34 mouse cellular contexts compared by ENCODE assay signal in genomic region chr15:101418950-101419349, GRCm38 (mm10). TPM values are rescaled to one million over a fixed set of nuclear protein-coding genes. Genes with fewer than 3 reads are reported as not detected.
DNase-seq lines count a peak whose midpoint lies in the region; ATAC-seq and TF ChIP-seq lines count a peak whose summit lies in the region.
"Had no signal": no experiment of that assay in that cellular context is flagged by ENCODE, and none has a peak within 500 bp of the region (broad histone marks: within the 10 kb centered on the region; RNA-seq: fewer than 3 reads in every experiment).

No protein-coding gene starts in this region.

- H3K36me3 ChIP-seq in heart, postnatal 0 days (replicated peaks; ENCODE audit: control insufficient read depth, insufficient read depth, low read length), result no peaks in the 10 kb centered on the region
- no peaks in the 10 kb centered on the region for H3K36me3 ChIP-seq in CH12.LX (replicated peaks in 1 of 2; ENCODE audit: control insufficient read depth in 1 of 2, insufficient read depth in 1 of 2, low read length in 1 of 2)
- H3K36me3 ChIP-seq: embryonic facial prominence, embryonic 15.5 days; heart, embryonic 13.5 days; hindbrain, embryonic 15.5 days; liver, embryonic 15.5 days; neural tube, embryonic 13.5 days had no signal

- H3K4me2 ChIP-seq in heart, postnatal 0 days (ENCODE audit: low read depth, low read length), result no peak overlapping the region
- H3K4me2 ChIP-seq in CH12.LX (ENCODE audit: insufficient read depth, low read depth, poor library complexity, severe bottlenecking), result no peak overlapping the region
- H3K4me2 ChIP-seq: embryonic facial prominence, embryonic 15.5 days; heart, embryonic 13.5 days; hindbrain, embryonic 15.5 days; liver, embryonic 15.5 days; lung, embryonic 15.5 days; neural tube, embryonic 13.5 days had no signal

- H3K79me2 ChIP-seq in CH12.LX (replicated peaks; ENCODE audit: control insufficient read depth, extremely low read depth, insufficient read depth, poor library complexity, severe bottlenecking), result no peaks in the 10 kb centered on the region

- in situ Hi-C loops in CH12.LX (cut with MboI; ENCODE audit: low pct_ligation_motif_present, low pct_unique_long_range_greater_than_20kb, low sequenced_read_pairs), result no loop called here

- WGBS in heart, postnatal 0 days, result 72% methylated on average over 4 of the region's 4 CpGs

- no peak for TF ChIP-seq EP300 in heart, postnatal 0 days (IDR thresholded peaks at IDR 0.05; ENCODE audit: low read depth)
- TF ChIP-seq EP300 in CH12.LX (IDR thresholded peaks at IDR 0.05; ENCODE audit: low read length), result peak; percentile 81

- intact Hi-C loops in heart, postnatal 25 days (cut with DNase I), result no loop called here

- no peaks in the 10 kb centered on the region for H3K9me3 ChIP-seq in heart, postnatal 0 days (replicated peaks; ENCODE audit: control insufficient read depth, low read length)
- H3K9me3 ChIP-seq in CH12.LX (replicated peaks; ENCODE audit: low read length), result no peaks in the 10 kb centered on the region
- H3K9me3 ChIP-seq: embryonic facial prominence, embryonic 15.5 days; heart, embryonic 13.5 days; hindbrain, embryonic 15.5 days; liver, embryonic 15.5 days; lung, embryonic 15.5 days; neural tube, embryonic 13.5 days had no signal

- H3K4me1 ChIP-seq in heart, postnatal 0 days (ENCODE audit: control insufficient read depth, insufficient read depth), result no peaks in the 10 kb centered on the region
- peaks cover 25 to 45% of the 10 kb centered on the region in 2 experiments for H3K4me1 ChIP-seq in CH12.LX (ENCODE audit: control insufficient read depth in 1 of 2, insufficient read depth in 2 of 2)
- H3K4me1 ChIP-seq: heart, embryonic 13.5 days; liver, embryonic 15.5 days; neural tube, embryonic 13.5 days had no signal

- TF ChIP-seq POLR2A in CH12.LX (IDR thresholded peaks at IDR 0.05; ENCODE audit: low read depth, low read length), result no peak
- TF ChIP-seq POLR2A in brain, embryonic 14.5 days (IDR thresholded peaks at IDR 0.05; ENCODE audit: borderline replicate concordance, extremely low read depth, insufficient read depth, insufficient read length, poor library complexity, severe bottlenecking), result no peak

- H3K4me3 ChIP-seq in heart, postnatal 0 days (ENCODE audit: low read depth, low read length), result no peak overlapping the region
- H3K4me3 ChIP-seq in CH12.LX (replicated peaks in 1 of 3; ENCODE audit: low read depth in 2 of 3, low read length in 2 of 3, poor library complexity in 1 of 3), result no peak overlapping the region
- H3K4me3 ChIP-seq: embryonic facial prominence, embryonic 15.5 days; heart, embryonic 13.5 days; hindbrain, embryonic 15.5 days; liver, embryonic 15.5 days; lung, embryonic 15.5 days; myocyte; neural tube, embryonic 13.5 days had no signal

- H3K27ac ChIP-seq in heart, postnatal 0 days (ENCODE audit: low read depth), result no peak overlapping the region
- no peak overlapping the region for H3K27ac ChIP-seq in CH12.LX (ENCODE audit: insufficient read depth, low read depth)
- H3K27ac ChIP-seq: embryonic facial prominence, embryonic 15.5 days; heart, embryonic 13.5 days; hindbrain, embryonic 15.5 days; liver, embryonic 15.5 days; lung, embryonic 15.5 days; neural tube, embryonic 13.5 days had no signal

- no peak overlapping the region for H3K9ac ChIP-seq in heart, postnatal 0 days (replicated peaks; ENCODE audit: low read depth, low read length)
- no peak overlapping the region for H3K9ac ChIP-seq in CH12.LX (ENCODE audit: insufficient read depth, low read depth)
- H3K9ac ChIP-seq: embryonic facial prominence, embryonic 15.5 days; heart, embryonic 13.5 days; hindbrain, embryonic 15.5 days; liver, embryonic 15.5 days; lung, embryonic 15.5 days; neural tube, embryonic 13.5 days had no signal

- no peak for TF ChIP-seq RAD21 in CH12.LX (IDR thresholded peaks at IDR 0.05; ENCODE audit: low read depth, low read length)

- ATAC-seq in heart, postnatal 0 days (ENCODE audit: insufficient read depth, low read depth), result no peak
- ATAC-seq: intestine, embryonic 16.5 days had no signal

- no peaks in the 10 kb centered on the region for H3K27me3 ChIP-seq in heart, postnatal 0 days (ENCODE audit: control insufficient read depth, insufficient read depth, low read length)
- peaks cover 13% of the 10 kb centered on the region for H3K27me3 ChIP-seq in CH12.LX (replicated peaks)
- H3K27me3 ChIP-seq: hindbrain, embryonic 15.5 days; liver, embryonic 15.5 days; lung, embryonic 15.5 days had no signal

- peak; percentile 46 for DNase-seq in heart, postnatal 0 days (ENCODE audit: low spot score)
- no peak for DNase-seq in heart, postnatal 25 days (ENCODE audit: low spot score)
- peak; percentile 15 for DNase-seq in layer of hippocampus, adult 9-11 months
- no peak for DNase-seq in layer of hippocampus, adult 9-10 months (ENCODE audit: low spot score)
- DNase-seq in CH12.LX (ENCODE audit: extremely low read depth), result peak; percentile 60
- peak; percentile 35 for DNase-seq in brain, embryonic 14.5 days (ENCODE audit: low read depth)
- no peak for DNase-seq in thymus, postnatal 10 days (ENCODE audit: low spot score in 2 of 2)
- DNase-seq: adrenal gland, postnatal 10 days; cerebellum, adult 8-10 months; cerebellum, postnatal 36 days; embryo, embryonic 11 days; gastrocnemius, postnatal 10 days; heart, adult 11 months; kidney, postnatal 25 days; liver; lung, postnatal 36 days; midbrain, embryonic 14.5 days; retina, postnatal 1 day; right cerebral cortex, postnatal 25 days; thymus, postnatal 4 days had no signal

- dilution Hi-C loops in CH12.LX (cut with MboI; ENCODE audit: extremely low pct_ligation_motif_present, extremely low pct_unique_long_range_greater_than_20kb, low sequenced_read_pairs), result no loop called here

- no peak for TF ChIP-seq CTCF in heart, postnatal 0 days (IDR thresholded peaks at IDR 0.05; ENCODE audit: low read depth)
- no peak for TF ChIP-seq CTCF in CH12.LX (conservative IDR thresholded peaks at IDR 0.05 in 1 of 2, IDR thresholded peaks at IDR 0.05 in 1 of 2; ENCODE audit: low read depth in 2 of 2, low read length in 2 of 2)
- no peak for TF ChIP-seq CTCF in brain, embryonic 14.5 days (IDR thresholded peaks at IDR 0.05; ENCODE audit: borderline replicate concordance, extremely low read depth, insufficient read depth, insufficient read length)

TF ChIP-seq in CH12.LX, 34 proteins besides CTCF, POLR2A, EP300 and RAD21 (continues in another document):
- TF ChIP-seq ELF1 (IDR thresholded peaks at IDR 0.05; ENCODE audit: low read depth, low read length), result no peak
- no peak for TF ChIP-seq UBTF (IDR thresholded peaks at IDR 0.05; ENCODE audit: low read depth, low read length)
- peak; percentile 47 for TF ChIP-seq USF2 (conservative IDR thresholded peaks at IDR 0.05; ENCODE audit: low read depth, low read length)
- TF ChIP-seq ZC3H11A (IDR thresholded peaks at IDR 0.05; ENCODE audit: low read depth, low read length), result no peak
- TF ChIP-seq PAX5 (IDR thresholded peaks at IDR 0.05; ENCODE audit: low read length), result no peak
- no peak for TF ChIP-seq ZMIZ1 (IDR thresholded peaks at IDR 0.05; ENCODE audit: low read depth, low read length)
- TF ChIP-seq MAX (IDR thresholded peaks at IDR 0.05; ENCODE audit: low read length), result peak; percentile 83
- TF ChIP-seq RCOR1 (conservative IDR thresholded peaks at IDR 0.05; ENCODE audit: low read depth, low read length), result no peak
- TF ChIP-seq CHD2 (IDR thresholded peaks at IDR 0.05; ENCODE audit: low read length), result no peak
- TF ChIP-seq POLR2AphosphoS2 (IDR thresholded peaks at IDR 0.05; ENCODE audit: low read depth, low read length), result no peak
- TF ChIP-seq SMC3 (IDR thresholded peaks at IDR 0.05; ENCODE audit: low read depth, low read length), result no peak

RNA-seq across cellular contexts. Expression of gene Krt7, which starts 8.1 kb away (rescaled TPM):
- 6.6 and 24.8 TPM in 2 replicates for total RNA-seq in heart, postnatal 0 days (2014; rRNA removed; ENCODE audit: low replicate concordance)
- 10.2 and 10.4 TPM in 2 replicates for polyA plus RNA-seq in heart, postnatal 0 days (2015; fragmentation: Nextera tagmentation; extraction: Ambion mirVana)
- total RNA-seq in heart, postnatal 25 days (2021), result 1 to 10 TPM; 4.2 to 5.9 TPM
- total RNA-seq in CH12.LX (2012; rRNA removed), result 0.55 TPM in 2 replicates
- 0.46 and 0.81 TPM in 2 replicates for total RNA-seq in CH12.LX (2014; rRNA removed)
- 2.5 and 4.1 TPM in 2 replicates for polyA plus RNA-seq in CH12.LX (2012; ENCODE audit: insufficient read length, low read depth)
- 1.4 and 4.1 TPM in 2 replicates for polyA plus RNA-seq in brain, embryonic 14.5 days (2012; rRNA removed)
- total RNA-seq: megakaryocyte-erythroid progenitor cell, adult 5-6 weeks had no signal

RNA-seq across cellular contexts. Expression of gene Krt87, which starts 19.7 kb away (rescaled TPM):
- total RNA-seq in heart, postnatal 0 days (2014; rRNA removed; ENCODE audit: low replicate concordance), result not detected in 2 replicates
- polyA plus RNA-seq in heart, postnatal 0 days (2015; fragmentation: Nextera tagmentation; extraction: Ambion mirVana), result not detected in 2 replicates
- not detected for total RNA-seq in heart, postnatal 25 days (2021)
- total RNA-seq in CH12.LX (2012; rRNA removed), result 0.08 TPM in 1 of 2 replicates, not detected in the other
- not detected in 2 replicates for total RNA-seq in CH12.LX (2014; rRNA removed)
- 0.11 and 0.16 TPM in 2 replicates for polyA plus RNA-seq in CH12.LX (2012; ENCODE audit: insufficient read length, low read depth)
- polyA plus RNA-seq in brain, embryonic 14.5 days (2012; rRNA removed), result 0.11 and 0.18 TPM in 2 replicates
- total RNA-seq: adrenal gland, postnatal 10 days; hematopoietic stem cell, adult 5-6 weeks; megakaryocyte-erythroid progenitor cell, adult 5-6 weeks had no signal
- polyA plus RNA-seq: C2C12; kidney, embryonic 14.5 days; liver, embryonic 15.5 days; myocyte had no signal

RNA-seq across cellular contexts. Expression of gene Krt88, which starts 28.6 kb away (rescaled TPM):
- total RNA-seq in heart, postnatal 0 days (2014; rRNA removed; ENCODE audit: low replicate concordance), result not detected in 2 replicates
- not detected in 2 replicates for polyA plus RNA-seq in heart, postnatal 0 days (2015; fragmentation: Nextera tagmentation; extraction: Ambion mirVana)
- not detected for total RNA-seq in heart, postnatal 25 days (2021)
- total RNA-seq in CH12.LX (2012; rRNA removed) (not detected in 2 replicates), CH12.LX (2014; rRNA removed) (not detected in 2 replicates)
- not detected in 2 replicates for polyA plus RNA-seq in CH12.LX (2012; ENCODE audit: insufficient read length, low read depth)
- polyA plus RNA-seq in brain, embryonic 14.5 days (2012; rRNA removed), result not detected in 2 replicates
- total RNA-seq: adrenal gland, postnatal 10 days; gastrocnemius, postnatal 10 days; hematopoietic stem cell, adult 5-6 weeks; left cerebral cortex, postnatal 36 days; megakaryocyte-erythroid progenitor cell, adult 5-6 weeks had no signal
- polyA plus RNA-seq: C2C12; embryonic facial prominence, embryonic 15.5 days; heart, embryonic 13.5 days; hindbrain, embryonic 15.5 days; kidney, embryonic 14.5 days; liver, embryonic 15.5 days; lung, embryonic 15.5 days; midbrain, embryonic 14.5 days; myocyte; neural tube, embryonic 13.5 days; stomach, embryonic 14.5 days had no signal

RNA-seq across cellular contexts. Expression of gene Krt81, which starts 44.6 kb away (rescaled TPM):
- total RNA-seq in heart, postnatal 0 days (2014; rRNA removed; ENCODE audit: low replicate concordance), result not detected in 2 replicates
- not detected in 2 replicates for polyA plus RNA-seq in heart, postnatal 0 days (2015; fragmentation: Nextera tagmentation; extraction: Ambion mirVana)
- not detected for total RNA-seq in heart, postnatal 25 days (2021)
- total RNA-seq in CH12.LX (2012; rRNA removed), result not detected in 2 replicates
- total RNA-seq in CH12.LX (2014; rRNA removed), result not detected in 2 replicates
- not detected in 2 replicates for polyA plus RNA-seq in CH12.LX (2012; ENCODE audit: insufficient read length, low read depth)
- not detected in 2 replicates for polyA plus RNA-seq in brain, embryonic 14.5 days (2012; rRNA removed)
- total RNA-seq: adrenal gland, postnatal 10 days; gastrocnemius, postnatal 10 days; hematopoietic stem cell, adult 5-6 weeks; left cerebral cortex, postnatal 36 days; megakaryocyte-erythroid progenitor cell, adult 5-6 weeks had no signal
- polyA plus RNA-seq: C2C12; heart, embryonic 13.5 days; hindbrain, embryonic 15.5 days; intestine, embryonic 16.5 days; kidney, embryonic 14.5 days; liver, embryonic 15.5 days; lung, embryonic 15.5 days; midbrain, embryonic 14.5 days; myocyte; neural tube, embryonic 13.5 days; stomach, embryonic 14.5 days had no signal

RNA-seq across cellular contexts. Expression of gene Krt80, which starts 49.0 kb away (rescaled TPM):
- 5.9 and 12.0 TPM in 2 replicates for total RNA-seq in heart, postnatal 0 days (2014; rRNA removed; ENCODE audit: low replicate concordance)
- 1.8 and 2.2 TPM in 2 replicates for polyA plus RNA-seq in heart, postnatal 0 days (2015; fragmentation: Nextera tagmentation; extraction: Ambion mirVana)
- 1 to 10 TPM; 2.0 to 2.2 TPM for total RNA-seq in heart, postnatal 25 days (2021)
- not detected in 2 replicates for total RNA-seq in CH12.LX (2012; rRNA removed)
- not detected in 2 replicates for total RNA-seq in CH12.LX (2014; rRNA removed)
- 0.20 TPM in 1 of 2 replicates, not detected in the other for polyA plus RNA-seq in CH12.LX (2012; ENCODE audit: insufficient read length, low read depth)
- 0.19 and 0.22 TPM in 2 replicates for polyA plus RNA-seq in brain, embryonic 14.5 days (2012; rRNA removed)
- total RNA-seq: megakaryocyte-erythroid progenitor cell, adult 5-6 weeks had no signal
- polyA plus RNA-seq: midbrain, embryonic 14.5 days had no signal

Comparison
In these comparisons a context has a peak if more than half of its experiments do, and no peak if none do; other contexts are left out.
1. DNase-seq: peak in heart, postnatal 0 days (single experiment), layer of hippocampus, adult 9-11 months (single experiment), CH12.LX (single experiment) and brain, embryonic 14.5 days (single experiment); none in heart, postnatal 25 days (single experiment), layer of hippocampus, adult 9-10 months (single experiment) and thymus, postnatal 10 days (0 of 2).